In the genomic region with DNA sequence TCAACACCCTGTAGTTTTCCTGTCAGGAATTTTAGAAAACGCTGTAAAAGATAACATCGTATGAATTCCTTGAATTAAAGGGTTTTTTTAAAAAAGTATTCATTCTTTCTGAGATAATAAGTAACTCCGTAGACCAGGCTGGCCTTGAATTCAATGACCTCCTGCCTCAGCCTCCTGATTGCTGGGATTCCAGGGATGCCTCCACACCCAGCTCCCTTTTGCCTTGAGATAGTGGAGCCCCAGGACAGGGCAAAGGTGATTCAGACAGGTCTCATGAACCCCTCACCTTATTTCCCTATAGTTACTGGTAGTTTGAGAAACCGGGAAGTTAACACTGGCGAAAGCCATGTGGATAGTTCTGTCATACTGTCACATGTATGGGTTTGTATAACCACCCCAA, we compare ENCODE assay signal across 14 mouse cellular contexts.
"Had no signal": no experiment of that assay in that cellular context is flagged by ENCODE, and none has a peak within 500 bp of the region (broad histone marks: within the 10 kb centered on the region; RNA-seq: fewer than 3 reads in every experiment).

No protein-coding gene starts in this region.

- DNase-seq: gastrocnemius, postnatal 14 days; gastrocnemius, postnatal 36 days; heart, adult 11 months; heart, adult 2 months; heart, postnatal 14 days; heart, postnatal 36 days; kidney, adult 11 months; kidney, adult 2 months; kidney, adult 9 months; kidney, postnatal 14 days; kidney, postnatal 36 days; layer of hippocampus, adult 9-11 months; layer of hippocampus, postnatal 36 days; left cerebral cortex, postnatal 4 days had no signal
